Mouse (Mus musculus): ENCODE measurements at regions not wholly inside any gene's neighbourhood (a gene's known extent, or its start where the extent isn't known, plus 50 kb on each side); places are given as distances from the start of the nearest gene placed in this dataset.

DNA sequence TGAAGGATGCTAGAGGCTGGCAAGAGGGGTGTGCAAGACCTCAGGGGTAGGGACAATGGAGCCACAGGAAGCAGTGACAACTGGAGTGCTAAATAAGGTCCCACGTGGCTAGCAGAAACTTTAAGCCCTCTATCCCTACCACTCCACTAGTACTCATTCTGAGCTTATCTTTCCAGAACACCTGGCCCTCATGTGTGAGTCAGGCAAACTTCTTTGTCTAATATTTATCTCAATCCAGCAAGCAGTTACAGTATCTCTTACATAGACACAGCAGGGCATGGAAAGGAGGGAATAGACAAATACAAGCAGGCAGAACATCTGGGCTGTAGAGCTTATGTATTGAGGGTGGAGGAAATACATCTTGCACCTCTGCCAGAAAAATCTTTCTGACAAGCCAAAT is 182.6 kb downstream of the Adgra3 start:
- TF ChIP-seq POLR2A (IDR thresholded peaks at IDR 0.05; ENCODE audit: control insufficient read depth in 1 of 2, insufficient read depth in 1 of 2, low read depth in 1 of 2, low read length in 2 of 2, poor library complexity in 1 of 2) (no peak), CTCF (IDR thresholded peaks at IDR 0.05 in 2 of 3, conservative IDR thresholded peaks at IDR 0.05 in 1 of 3; ENCODE audit: control insufficient read depth in 1 of 3, insufficient read depth in 1 of 3, low read depth in 2 of 3, low read length in 3 of 3, poor library complexity in 1 of 3, severe bottlenecking in 1 of 3) (no peak), RAD21 (IDR thresholded peaks at IDR 0.05; ENCODE audit: low read depth, low read length) (no peak)

Data from MEL (cell line).